Mouse (Mus musculus) kidney, postnatal 10 days (tissue): ENCODE measurements at regions not wholly inside any gene's neighbourhood (a gene's known extent, or its start where the extent isn't known, plus 50 kb on each side); places are given as distances from the start of the nearest gene placed in this dataset.
"Not testable (repeated sequence)": the region's sequence is repeated elsewhere in the genome, so short reads cannot be mapped to it uniquely, and the experiment has no call there.

ENCODE experiments used
- DNase-seq: peaks from one replicate; pipeline ENCODE4 v3.0.0; 2021; ENCODE audit warnings: mixed read lengths

- no peak for DNase-seq
These were observed 264.9 kb upstream of the Pum3 start for GRCm38 (mm10) chr19:27694478-27694877.

- peak; percentile 7 for DNase-seq
These were observed 264.1 kb upstream of the Pum3 start for GRCm38 (mm10) chr19:27693706-27694105.

DNA sequence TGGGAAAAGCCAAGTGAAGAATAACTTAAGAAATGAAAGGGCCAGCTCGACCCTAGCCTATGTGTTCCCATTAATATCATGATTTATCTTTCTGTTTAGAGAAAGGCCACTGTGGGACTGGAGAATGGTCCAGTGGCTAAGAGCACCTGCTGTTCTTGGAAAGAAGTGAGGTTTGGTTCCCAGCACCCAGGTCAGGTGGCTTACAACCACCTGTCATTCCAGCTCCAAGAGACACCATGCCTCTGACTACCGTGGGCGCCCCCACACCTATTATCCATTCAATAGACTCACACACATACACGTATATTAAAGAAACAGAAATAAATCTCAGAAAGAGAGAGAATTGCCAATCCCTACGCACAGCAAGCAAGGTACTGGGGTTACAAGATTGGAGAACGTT, 263.3 kb upstream of the Pum3 start:
- no peak for DNase-seq

- no peak for DNase-seq
These were observed 253.8 kb upstream of the Pum3 start for GRCm38 (mm10) chr19:27683426-27683825.

DNA sequence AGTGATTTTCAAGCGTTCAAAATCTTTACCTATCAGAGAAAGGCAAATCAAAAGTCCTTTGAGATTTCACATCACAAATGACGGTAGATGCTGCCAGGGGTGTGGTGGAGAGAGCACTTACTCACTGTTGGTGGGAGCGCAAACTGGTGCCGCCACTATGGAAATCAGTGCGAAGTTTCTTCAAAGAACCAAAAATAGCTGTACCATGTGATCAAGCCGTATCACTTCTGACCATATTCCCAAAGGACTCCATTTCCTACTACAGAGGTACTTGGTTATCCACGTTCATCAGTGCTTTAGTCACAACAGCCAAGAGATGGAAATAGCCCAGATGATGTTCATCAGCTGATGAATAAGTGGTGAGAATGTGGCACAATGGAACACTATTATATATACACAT, 249.8 kb upstream of the Pum3 start:
- no peak for DNase-seq

DNA sequence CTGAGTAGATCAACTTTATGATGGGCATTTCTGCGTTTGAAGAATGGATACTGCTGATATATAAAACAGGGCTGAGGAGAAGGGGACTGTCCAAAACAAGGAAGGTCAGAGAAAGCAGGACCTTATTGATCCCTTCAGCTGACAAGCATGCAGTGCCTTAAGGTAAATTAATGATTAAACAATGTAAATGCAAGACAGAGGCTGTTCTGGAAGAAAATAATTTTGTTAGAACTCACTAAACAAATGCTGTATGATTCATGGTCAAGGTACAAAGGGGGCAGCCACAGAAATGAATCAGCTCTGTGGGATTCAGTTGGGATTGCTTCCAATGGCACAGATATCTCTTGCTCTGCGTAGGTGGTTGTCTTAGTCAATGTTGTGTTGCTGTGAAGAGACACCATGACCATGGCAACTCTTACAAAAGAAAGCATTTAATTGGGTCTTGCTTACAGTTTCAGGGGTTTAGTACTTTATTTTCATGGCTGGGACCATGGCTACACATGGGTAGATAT, 243.1 kb upstream of the Pum3 start:
- no peak for DNase-seq

DNA sequence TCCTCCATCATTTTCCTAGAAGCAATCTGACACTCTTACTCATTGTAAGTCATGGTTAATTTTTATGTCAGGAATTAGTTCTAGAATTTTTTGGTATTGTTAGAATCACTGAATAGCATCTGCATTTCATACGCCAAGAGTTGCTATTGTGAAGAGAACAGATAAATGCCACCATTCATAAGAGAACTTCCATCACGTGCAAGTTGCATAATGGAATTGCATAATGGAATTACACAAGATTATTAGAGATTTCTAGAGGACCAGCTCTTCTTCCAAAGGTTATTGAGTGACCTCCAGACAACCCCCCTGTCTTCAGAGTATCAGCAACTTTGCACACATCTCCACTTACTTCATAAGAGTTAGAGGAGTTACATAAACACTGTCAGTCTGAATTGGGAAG, 233.7 kb upstream of the Pum3 start:
- DNase-seq = no peak

DNA sequence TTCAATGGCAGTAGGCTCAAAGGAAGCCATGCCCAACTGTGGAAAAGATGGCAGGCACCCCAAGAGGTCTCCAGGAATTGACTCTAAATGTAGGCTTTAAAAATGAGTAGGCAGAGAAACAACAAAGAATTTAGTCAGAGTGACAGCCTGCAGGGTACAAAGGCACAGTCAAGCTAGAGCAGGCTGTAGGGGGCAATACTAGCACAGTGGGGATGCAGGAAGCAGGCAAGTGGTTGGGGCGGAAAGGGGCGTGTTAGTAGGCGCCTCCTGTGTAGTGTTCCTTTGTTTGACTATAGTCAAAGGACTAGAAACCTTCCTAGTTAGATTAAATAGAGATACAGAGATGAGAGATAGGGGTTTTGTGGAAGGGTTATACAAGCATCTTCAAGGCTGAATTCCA, 211.4 kb upstream of the Pum3 start:
- DNase-seq = no peak

DNA sequence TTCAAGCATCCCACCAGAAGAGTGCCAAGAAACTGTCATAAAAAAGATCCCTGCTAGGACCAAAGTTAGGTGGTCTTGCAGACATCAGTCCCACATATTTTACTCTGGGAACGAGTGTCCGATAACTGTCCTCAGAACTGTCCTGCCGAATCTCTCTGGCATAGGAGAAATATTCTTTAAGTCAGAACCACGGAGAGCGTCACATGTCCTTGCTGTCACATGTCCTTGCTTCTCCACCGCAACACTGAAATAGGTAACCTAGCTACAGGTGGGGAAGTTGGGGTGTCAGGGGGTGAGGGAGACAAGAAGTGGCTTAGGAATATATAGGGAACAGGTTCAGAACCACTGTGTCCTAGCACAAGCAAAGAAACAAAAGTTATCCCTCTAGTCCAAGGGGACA, 203.5 kb upstream of the Pum3 start:
- no peak for DNase-seq

GRCm38 (mm10) chr19:27627626-27628025, 198.0 kb upstream of the Pum3 start:
- DNase-seq = no peak

DNA sequence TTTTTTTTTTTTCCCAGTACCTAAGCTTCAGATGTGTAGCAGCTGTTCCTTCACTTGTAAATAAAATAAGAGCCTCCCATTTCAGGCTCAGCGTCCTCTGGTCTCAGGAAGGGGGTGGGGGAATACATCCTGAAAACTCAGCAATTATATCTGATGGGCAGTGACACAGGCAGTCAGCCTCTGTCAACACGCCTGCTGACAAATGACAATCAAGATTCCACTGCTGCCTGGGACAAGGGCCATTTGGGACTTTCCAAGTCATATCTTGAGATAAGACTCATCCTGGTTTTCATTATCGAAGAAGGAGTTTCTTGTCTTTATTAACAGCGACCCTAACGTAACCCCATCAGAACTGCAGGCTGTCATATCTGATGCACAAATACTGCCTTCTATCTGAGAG, 187.9 kb upstream of the Pum3 start:
- DNase-seq = no peak

DNA sequence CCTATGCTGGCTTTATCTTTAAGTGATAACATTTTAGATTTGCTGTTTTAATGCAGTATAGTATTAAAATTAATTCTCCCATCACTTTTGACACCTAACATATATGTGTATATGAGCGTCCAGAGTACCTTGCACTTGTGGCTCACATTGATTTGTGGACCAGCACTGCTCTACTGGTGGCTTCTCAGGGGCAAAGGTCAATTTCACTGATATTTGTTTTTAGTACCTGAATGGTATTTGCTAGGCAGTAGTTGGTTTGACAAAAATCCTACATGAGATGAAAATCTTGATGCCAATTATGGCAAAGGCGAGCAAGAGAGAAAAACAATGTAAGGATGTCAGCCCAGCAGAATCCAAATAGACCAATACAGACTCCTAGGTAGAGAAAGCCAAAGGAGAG, 177.3 kb upstream of the Pum3 start:
- no peak for DNase-seq

DNA sequence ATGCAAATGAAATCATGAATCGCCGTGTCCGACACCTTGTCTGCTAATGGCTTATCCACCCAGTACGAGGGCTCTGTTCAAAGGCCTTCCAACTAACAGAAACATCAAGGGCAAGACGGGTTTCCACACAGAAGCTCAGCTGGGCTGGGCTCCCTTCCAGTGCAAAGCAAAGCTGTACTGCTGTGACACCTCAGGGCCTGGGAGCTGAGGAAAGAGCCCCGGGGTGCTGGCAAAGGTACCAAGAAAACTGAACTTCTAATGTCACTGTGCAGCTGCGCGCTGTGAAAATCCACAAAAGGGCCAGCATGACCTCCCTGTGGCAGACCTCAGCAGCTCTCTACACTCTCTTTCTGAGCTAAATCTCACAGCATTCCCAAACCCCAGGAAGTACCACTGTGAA, 173.7 kb upstream of the Pum3 start:
- no peak for DNase-seq

- no peak for DNase-seq
These were observed 171.9 kb upstream of the Pum3 start for GRCm38 (mm10) chr19:27601551-27601950.

DNA sequence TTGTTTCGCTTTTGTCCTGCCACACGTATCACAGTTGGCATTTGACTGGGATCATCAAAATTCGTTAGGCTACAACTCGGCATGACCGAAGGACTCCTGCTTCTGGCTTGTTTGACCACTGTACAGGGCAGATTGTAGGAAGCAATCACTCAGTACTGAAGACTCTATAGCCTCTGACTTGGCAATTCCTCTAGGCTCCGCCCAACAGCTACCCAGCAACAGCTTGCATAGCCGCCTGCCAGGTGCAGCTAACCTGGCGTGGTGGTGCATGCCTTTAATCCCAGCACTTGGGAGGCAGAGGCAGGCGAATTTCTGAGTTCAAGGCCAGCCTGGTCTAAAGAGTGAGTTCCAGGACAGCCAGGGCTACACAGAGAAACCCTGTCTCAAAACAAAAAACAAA, 170.8 kb upstream of the Pum3 start:
- not testable (repeated sequence) for DNase-seq

- no peak for DNase-seq
These were observed 170.1 kb upstream of the Pum3 start for GRCm38 (mm10) chr19:27599639-27600308.

DNA sequence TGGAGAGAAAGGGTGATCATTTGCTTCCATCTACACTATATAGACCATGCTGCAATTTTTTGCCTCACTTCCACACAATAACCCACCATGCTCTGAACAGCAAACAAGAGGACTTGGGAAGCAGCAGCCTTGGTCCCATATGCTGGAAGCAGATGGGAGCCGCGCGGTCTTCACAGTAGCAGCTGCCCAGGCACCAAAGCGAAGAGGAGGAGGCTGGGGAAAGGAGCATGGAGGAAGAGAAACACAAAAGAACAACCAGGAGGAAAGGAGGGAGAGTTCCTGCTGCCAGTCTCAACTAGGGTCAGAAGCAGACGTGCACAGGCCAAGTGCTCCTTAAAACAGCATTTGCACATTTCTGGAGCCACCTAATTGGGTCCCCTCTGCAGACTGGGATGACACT, 168.7 kb upstream of the Pum3 start:
- no peak for DNase-seq

DNA sequence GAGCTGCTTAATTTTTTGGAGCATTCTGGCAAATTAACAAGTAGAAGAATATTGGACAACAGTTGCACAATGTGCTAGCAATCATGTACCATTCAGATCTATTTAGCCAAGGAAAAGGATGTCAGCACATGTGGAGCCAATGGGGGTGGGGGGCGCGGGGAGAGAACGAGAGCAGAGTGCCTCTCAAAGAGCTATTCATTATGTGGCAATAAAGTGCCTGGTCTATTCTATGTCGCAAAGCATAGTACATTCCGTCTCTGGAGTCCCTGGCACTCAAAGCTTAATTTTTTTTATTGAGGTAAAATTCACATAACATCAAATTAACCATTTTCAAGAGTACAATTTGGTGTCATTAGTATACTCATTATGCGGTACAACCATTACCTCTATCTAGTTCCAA, 155.9 kb upstream of the Pum3 start:
- no peak for DNase-seq

- DNase-seq = no peak
These were observed 152.5 kb upstream of the Pum3 start for GRCm38 (mm10) chr19:27582111-27582500.

GRCm38 (mm10) chr19:27581362-27582110, 151.9 kb upstream of the Pum3 start:
- peak; percentile 59 for DNase-seq

DNA sequence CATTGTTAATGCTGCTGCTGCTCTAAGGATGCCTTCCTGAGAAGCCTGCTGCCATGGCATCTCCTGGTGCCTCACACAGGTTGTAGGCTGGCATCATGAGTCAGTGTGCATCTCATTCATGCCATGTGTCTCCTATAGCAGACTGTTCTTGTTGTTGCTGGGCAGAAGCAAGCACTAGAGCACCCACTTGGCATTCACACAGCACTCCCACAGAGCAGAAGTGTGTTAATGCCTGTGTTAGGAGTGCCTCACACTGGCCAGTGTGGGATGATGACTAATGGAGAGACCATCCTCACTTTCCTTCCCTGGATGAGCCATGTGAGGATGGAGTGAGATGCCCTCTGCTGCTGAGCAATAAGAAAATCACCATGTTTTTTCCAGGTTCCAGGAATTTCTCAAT, 146.9 kb upstream of the Pum3 start:
- DNase-seq = no peak

DNA sequence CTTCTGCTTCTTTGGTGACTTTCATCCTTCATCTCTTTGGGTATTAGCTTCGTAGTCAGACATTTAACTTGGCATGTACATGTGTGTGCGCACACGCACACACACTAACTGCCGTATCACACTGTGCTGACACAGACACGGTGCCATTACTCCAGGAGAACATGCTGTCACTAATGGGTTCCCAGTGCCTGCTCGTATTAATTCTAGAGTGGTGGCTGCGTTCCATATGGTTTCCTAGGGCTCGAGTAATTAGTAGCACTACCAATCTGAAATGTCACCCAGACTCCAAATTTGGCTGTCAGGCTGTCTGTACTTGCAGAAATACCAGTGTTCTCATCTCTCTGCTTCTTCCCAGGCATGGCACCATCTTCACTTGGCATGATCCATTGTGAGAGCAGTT, 137.3 kb upstream of the Pum3 start:
- no peak for DNase-seq

DNA sequence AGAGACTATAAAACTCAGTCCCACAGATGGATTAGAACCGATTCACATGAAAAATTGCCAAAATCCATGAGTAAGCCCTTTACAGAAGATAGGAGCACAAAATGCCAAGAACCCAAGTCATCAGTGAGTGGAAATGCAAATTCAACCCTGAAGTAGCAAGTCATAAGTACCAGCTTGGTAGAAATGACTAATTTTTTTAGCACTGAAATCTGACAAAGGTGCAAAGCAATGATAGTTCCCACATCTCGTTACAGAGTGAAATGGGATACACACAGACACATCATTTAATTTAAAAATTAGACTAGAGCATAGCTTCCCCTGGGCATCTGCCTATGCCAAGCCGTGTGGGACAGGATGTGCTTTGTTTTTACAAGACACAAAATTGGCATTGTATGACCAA, 136.4 kb upstream of the Pum3 start:
- DNase-seq = no peak

GRCm38 (mm10) chr19:27564086-27564485, 134.5 kb upstream of the Pum3 start:
- no peak for DNase-seq

GRCm38 (mm10) chr19:27563592-27563991, 134.0 kb upstream of the Pum3 start:
- no peak for DNase-seq
